Mouse (Mus musculus): ENCODE measurements at regions not wholly inside any gene's neighbourhood (a gene's known extent, or its start where the extent isn't known, plus 50 kb on each side); places are given as distances from the start of the nearest gene placed in this dataset.

- Histone ChIP-seq H3K9ac (replicated peaks) (no peak overlapping the region), H3K4me2 (no peak overlapping the region), H3K9me3 (no peaks in the 10 kb centered on the region), H3K4me1 (replicated peaks) (peaks cover 5% of the 10 kb centered on the region; the same call in 1 of the 2 replicates), H3K27me3 (no peaks in the 10 kb centered on the region), H3K27ac (no peak overlapping the region), H3K36me3 (no peaks in the 10 kb centered on the region), H3K4me3 (replicated peaks) (no peak overlapping the region)
- ATAC-seq (ENCODE audit: insufficient number of reproducible peaks, insufficient read depth, low FRiP score, low TSS enrichment, low read depth): no peak
- 85% methylated on average over 5 of the region's 5 CpGs for WGBS
These were observed 979.5 kb upstream of the Car8 start for GRCm38 (mm10) chr4:9218380-9218779.

GRCm38 (mm10) chr4:9208606-9209005 is 969.8 kb upstream of the Car8 start:
- Histone ChIP-seq H3K4me2 (no peak overlapping the region), H3K36me3 (no peaks in the 10 kb centered on the region), H3K4me3 (replicated peaks) (no peak overlapping the region), H3K27ac (no peak overlapping the region), H3K27me3 (no peaks in the 10 kb centered on the region), H3K9me3 (no peaks in the 10 kb centered on the region), H3K9ac (replicated peaks) (no peak overlapping the region), H3K4me1 (replicated peaks) (no peaks in the 10 kb centered on the region)
- 72% methylated on average over 2 of the region's 2 CpGs for WGBS
- no peak for ATAC-seq (ENCODE audit: insufficient number of reproducible peaks, insufficient read depth, low FRiP score, low TSS enrichment, low read depth)

GRCm38 (mm10) chr4:9200012-9200411 is 961.2 kb upstream of the Car8 start:
- Histone ChIP-seq H3K4me3 (replicated peaks) (no peak overlapping the region), H3K9me3 (no peaks in the 10 kb centered on the region), H3K27ac (no peak overlapping the region), H3K27me3 (no peaks in the 10 kb centered on the region), H3K4me1 (replicated peaks) (no peaks in the 10 kb centered on the region), H3K4me2 (no peak overlapping the region), H3K9ac (replicated peaks) (no peak overlapping the region), H3K36me3 (no peaks in the 10 kb centered on the region)
- ATAC-seq (ENCODE audit: insufficient number of reproducible peaks, insufficient read depth, low FRiP score, low TSS enrichment, low read depth): no peak
- 63% methylated on average over 2 of the region's 2 CpGs for WGBS

GRCm38 (mm10) chr4:9196435-9196834 is 957.6 kb upstream of the Car8 start:
- no peak overlapping the region for H3K4me2 ChIP-seq
- no peaks in the 10 kb centered on the region for H3K36me3 ChIP-seq
- H3K9ac ChIP-seq (replicated peaks): no peak overlapping the region
- no peak overlapping the region for H3K4me3 ChIP-seq (replicated peaks)
- 60% methylated on average over 4 of the region's 4 CpGs for WGBS
- ATAC-seq (ENCODE audit: insufficient number of reproducible peaks, insufficient read depth, low FRiP score, low TSS enrichment, low read depth): no peak
- no peaks in the 10 kb centered on the region for H3K4me1 ChIP-seq (replicated peaks)
- H3K27me3 ChIP-seq: no peaks in the 10 kb centered on the region
- no peaks in the 10 kb centered on the region for H3K9me3 ChIP-seq
- no peak overlapping the region for H3K27ac ChIP-seq

GRCm38 (mm10) chr4:9193121-9193520 is 954.3 kb upstream of the Car8 start:
- Histone ChIP-seq H3K27ac (no peak overlapping the region), H3K27me3 (no peaks in the 10 kb centered on the region), H3K9ac (replicated peaks) (no peak overlapping the region), H3K4me2 (no peak overlapping the region), H3K4me3 (replicated peaks) (no peak overlapping the region), H3K36me3 (no peaks in the 10 kb centered on the region), H3K4me1 (replicated peaks) (no peaks in the 10 kb centered on the region), H3K9me3 (no peaks in the 10 kb centered on the region)
- ATAC-seq (ENCODE audit: insufficient number of reproducible peaks, insufficient read depth, low FRiP score, low TSS enrichment, low read depth): no peak
- WGBS: 73% methylated on average over 6 of the region's 6 CpGs

- 12% methylated on average over 14 of the region's 14 CpGs for WGBS
- H3K4me1 ChIP-seq (replicated peaks): peaks cover 12% of the 10 kb centered on the region; the same call in 1 of the 2 replicates
- H3K4me3 ChIP-seq (replicated peaks): peak overlapping the region; percentile 11; the same call in 1 of the 2 replicates
- no peak overlapping the region for H3K9ac ChIP-seq (replicated peaks)
- H3K36me3 ChIP-seq: no peaks in the 10 kb centered on the region
- ATAC-seq (ENCODE audit: insufficient number of reproducible peaks, insufficient read depth, low FRiP score, low TSS enrichment, low read depth): no peak
- H3K4me2 ChIP-seq: peak overlapping the region; percentile 51
- H3K27ac ChIP-seq: no peak overlapping the region
- no peaks in the 10 kb centered on the region for H3K9me3 ChIP-seq
- no peaks in the 10 kb centered on the region for H3K27me3 ChIP-seq
These were observed 946.5 kb upstream of the Car8 start for GRCm38 (mm10) chr4:9185156-9185875.

- H3K27ac ChIP-seq: no peak overlapping the region
- H3K4me2 ChIP-seq: peak overlapping the region; percentile 51
- no peaks in the 10 kb centered on the region for H3K36me3 ChIP-seq
- no peak overlapping the region for H3K9ac ChIP-seq (replicated peaks)
- H3K4me3 ChIP-seq (replicated peaks): peak overlapping the region; percentile 11
- ATAC-seq (ENCODE audit: insufficient number of reproducible peaks, insufficient read depth, low FRiP score, low TSS enrichment, low read depth): peak; percentile 63; the same call in 1 of the 2 replicates
- WGBS: 2% methylated on average over 12 of the region's 12 CpGs
- H3K9me3 ChIP-seq: no peaks in the 10 kb centered on the region
- H3K27me3 ChIP-seq: no peaks in the 10 kb centered on the region
- H3K4me1 ChIP-seq (replicated peaks): peaks cover 12% of the 10 kb centered on the region; the same call in 1 of the 2 replicates
These were observed 945.7 kb upstream of the Car8 start for GRCm38 (mm10) chr4:9184451-9185121.

- no peak overlapping the region for H3K9ac ChIP-seq (replicated peaks)
- H3K9me3 ChIP-seq: no peaks in the 10 kb centered on the region
- no peaks in the 10 kb centered on the region for H3K36me3 ChIP-seq
- H3K4me2 ChIP-seq: no peak overlapping the region
- ATAC-seq (ENCODE audit: insufficient number of reproducible peaks, insufficient read depth, low FRiP score, low TSS enrichment, low read depth): no peak
- 72% methylated on average over 1 of the region's 1 CpGs for WGBS
- H3K27ac ChIP-seq: no peak overlapping the region
- no peaks in the 10 kb centered on the region for H3K4me1 ChIP-seq (replicated peaks)
- H3K27me3 ChIP-seq: no peaks in the 10 kb centered on the region
- H3K4me3 ChIP-seq (replicated peaks): no peak overlapping the region
These were observed 935.5 kb upstream of the Car8 start for GRCm38 (mm10) chr4:9174365-9174764.

- H3K4me2 ChIP-seq: no peak overlapping the region
These were observed 923.5 kb upstream of the Car8 start for GRCm38 (mm10) chr4:9162374-9162773.

GRCm38 (mm10) chr4:9161814-9162133 is 922.9 kb upstream of the Car8 start:
- Histone ChIP-seq H3K9me3 (no peaks in the 10 kb centered on the region), H3K27me3 (no peaks in the 10 kb centered on the region), H3K4me3 (replicated peaks) (no peak overlapping the region), H3K9ac (replicated peaks) (no peak overlapping the region), H3K4me1 (replicated peaks) (no peaks in the 10 kb centered on the region), H3K27ac (no peak overlapping the region), H3K36me3 (no peaks in the 10 kb centered on the region), H3K4me2 (no peak overlapping the region)
- 19% methylated on average over 4 of the region's 4 CpGs for WGBS
- ATAC-seq (ENCODE audit: insufficient number of reproducible peaks, insufficient read depth, low FRiP score, low TSS enrichment, low read depth): no peak

More at GRCm38 (mm10) chr4:9162374-9162773, 923.5 kb upstream of the Car8 start:
- H3K4me3 ChIP-seq (replicated peaks): no peak overlapping the region
- H3K27ac ChIP-seq: no peak overlapping the region
- no peaks in the 10 kb centered on the region for H3K27me3 ChIP-seq
- no peaks in the 10 kb centered on the region for H3K9me3 ChIP-seq
- H3K4me1 ChIP-seq (replicated peaks): no peaks in the 10 kb centered on the region
- no peak overlapping the region for H3K9ac ChIP-seq (replicated peaks)
- H3K36me3 ChIP-seq: no peaks in the 10 kb centered on the region
- 85% methylated on average over 7 of the region's 7 CpGs for WGBS
- no peak for ATAC-seq (ENCODE audit: insufficient number of reproducible peaks, insufficient read depth, low FRiP score, low TSS enrichment, low read depth)

- ATAC-seq (ENCODE audit: insufficient number of reproducible peaks, insufficient read depth, low FRiP score, low TSS enrichment, low read depth): no peak
- WGBS: 76% methylated on average over 11 of the region's 11 CpGs
- Histone ChIP-seq H3K9ac (replicated peaks) (no peak overlapping the region), H3K4me3 (replicated peaks) (no peak overlapping the region), H3K4me2 (no peak overlapping the region), H3K36me3 (no peaks in the 10 kb centered on the region), H3K27ac (no peak overlapping the region), H3K4me1 (replicated peaks) (no peaks in the 10 kb centered on the region), H3K27me3 (no peaks in the 10 kb centered on the region), H3K9me3 (no peaks in the 10 kb centered on the region)
These were observed 922.4 kb upstream of the Car8 start for GRCm38 (mm10) chr4:9161068-9161813.
